Mouse (Mus musculus) ovary, postnatal 14 days (tissue): ENCODE results near the gene C130073F10Rik.
A peak's percentile ranks its signal among the peaks of the same experiment; 100 is the strongest.
"Not testable (repeated sequence)": the region's sequence is repeated elsewhere in the genome, so short reads cannot be mapped to it uniquely, and the experiment has no call there.

Experiments
- DNase-seq: peaks from one replicate; pipeline ENCODE4 v3.0.0; 2022; ENCODE audit warnings: low spot score

Gene C130073F10Rik

DNA sequence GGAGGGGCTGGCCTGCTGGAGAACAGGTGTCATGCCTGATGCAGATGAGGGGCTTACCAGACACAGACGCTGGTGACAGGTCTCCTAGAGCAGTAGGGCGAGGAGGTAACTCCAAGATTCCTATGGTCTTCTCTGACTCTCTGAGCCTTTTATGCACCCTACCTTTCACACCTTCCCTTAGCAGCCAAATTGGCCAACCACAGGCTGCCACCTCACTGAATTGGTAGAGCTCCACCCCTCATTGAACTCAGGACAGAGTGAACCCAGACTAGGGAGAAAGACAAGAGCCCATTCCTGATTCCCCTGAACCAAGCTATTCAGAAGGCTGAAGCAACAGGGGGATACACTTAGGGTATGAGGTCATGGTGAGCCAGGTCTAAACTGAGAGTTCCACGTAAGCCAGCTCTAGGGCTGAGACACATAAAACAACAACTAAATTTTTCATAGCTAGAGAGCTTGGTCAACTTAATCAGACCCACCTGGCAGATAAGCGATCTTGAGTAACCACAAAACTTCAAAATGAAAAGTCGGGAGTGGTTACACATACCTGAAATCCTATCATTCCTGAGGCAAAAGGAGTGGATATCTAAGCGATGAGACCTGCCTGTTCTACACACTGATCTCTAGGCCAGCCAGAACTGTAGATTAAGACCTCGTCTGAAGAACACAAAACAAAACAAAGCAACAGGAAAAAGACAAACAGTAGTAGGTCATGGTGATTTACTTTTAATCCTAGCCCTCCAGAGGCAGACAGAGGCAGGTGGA is at the start of gene C130073F10Rik:
C130073F10Rik (minus strand) TSS at position 134 of the 765 bp plus-strand sequence.
- DNase-seq: no peak

DNA sequence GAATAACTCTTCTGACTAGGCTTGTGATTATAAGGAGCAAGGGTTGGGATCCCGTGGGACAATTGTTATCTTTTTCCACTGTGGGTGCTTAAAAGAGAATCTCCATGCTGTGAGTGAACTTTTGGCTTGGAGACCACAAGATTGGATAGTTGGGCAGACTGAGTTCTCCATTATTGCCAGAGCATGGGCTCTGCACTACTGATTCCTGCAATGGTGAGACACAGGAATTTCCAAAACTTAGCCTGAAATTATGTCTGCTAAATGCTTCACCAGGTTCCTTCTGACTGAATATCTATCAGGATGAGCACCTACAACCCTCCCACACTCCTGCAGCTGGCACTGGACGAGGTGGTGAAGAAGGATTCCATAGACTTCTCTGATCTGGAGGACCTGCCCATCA is 46.5 kb upstream of the C130073F10Rik start, which contains the start of gene Gm12794:
Gm12794 (plus strand) TSS at position 301 of the 400 bp plus-strand sequence.
- DNase-seq: not testable (repeated sequence)

DNA sequence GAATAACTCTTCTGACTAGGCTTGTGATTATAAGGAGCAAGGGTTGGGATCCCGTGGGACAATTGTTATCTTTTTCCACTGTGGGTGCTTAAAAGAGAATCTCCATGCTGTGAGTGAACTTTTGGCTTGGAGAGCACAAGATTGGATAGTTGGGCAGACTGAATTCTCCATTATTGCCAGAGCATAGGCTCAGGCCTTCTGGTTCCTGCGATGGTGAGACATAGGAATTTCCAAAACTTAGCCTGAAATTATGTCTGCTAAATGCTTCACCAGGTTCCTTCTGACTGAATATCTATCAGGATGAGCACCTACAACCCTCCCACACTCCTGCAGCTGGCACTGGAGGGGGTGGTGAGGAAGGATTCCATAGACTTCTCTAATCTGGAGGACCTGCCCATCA is 15.2 kb upstream of the C130073F10Rik start, which contains the start of gene Gm12800:
Gm12800 (plus strand) TSS at position 301 of the 400 bp plus-strand sequence.
- DNase-seq: not testable (repeated sequence)

DNA sequence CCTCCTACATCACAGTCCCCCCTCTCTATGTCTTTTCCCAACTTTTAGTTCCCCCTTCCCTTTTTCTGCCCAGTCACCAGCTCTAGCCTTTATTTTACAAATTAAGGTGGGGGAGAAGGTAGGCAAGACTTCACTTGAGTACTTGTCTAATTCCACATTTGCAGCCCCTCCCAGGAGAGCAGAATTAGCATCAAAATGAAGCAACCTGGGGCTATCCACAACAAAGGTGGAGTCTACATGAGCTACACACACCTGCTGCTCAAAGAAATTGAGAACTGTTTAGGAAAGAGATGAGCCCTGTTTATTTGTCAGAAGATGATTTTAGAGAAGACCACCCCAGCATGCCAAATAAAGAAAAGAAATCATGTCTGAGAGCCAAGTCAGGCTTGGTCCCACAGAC is 4.2 kb downstream of the C130073F10Rik start:
- no peak for DNase-seq

DNA sequence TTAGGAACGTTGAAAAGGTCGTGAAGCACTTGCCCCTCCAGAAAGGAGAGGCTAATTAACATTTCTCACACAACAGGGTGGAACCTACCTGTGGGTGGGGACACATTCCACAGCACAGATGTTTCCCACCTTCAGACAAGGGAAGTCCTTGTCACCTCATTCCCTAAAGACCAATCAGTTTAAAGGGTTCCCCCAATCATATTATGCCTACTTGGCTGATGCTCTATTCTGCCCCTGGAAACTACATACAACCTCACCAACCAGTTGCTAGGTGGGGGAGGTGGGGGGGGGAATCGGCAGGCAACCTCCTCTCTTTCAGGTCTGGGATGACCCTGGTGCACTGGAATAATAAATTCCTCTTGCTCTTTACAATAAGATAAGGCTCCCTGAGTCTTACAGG is 9.9 kb downstream of the C130073F10Rik start:
- no peak for DNase-seq

DNA sequence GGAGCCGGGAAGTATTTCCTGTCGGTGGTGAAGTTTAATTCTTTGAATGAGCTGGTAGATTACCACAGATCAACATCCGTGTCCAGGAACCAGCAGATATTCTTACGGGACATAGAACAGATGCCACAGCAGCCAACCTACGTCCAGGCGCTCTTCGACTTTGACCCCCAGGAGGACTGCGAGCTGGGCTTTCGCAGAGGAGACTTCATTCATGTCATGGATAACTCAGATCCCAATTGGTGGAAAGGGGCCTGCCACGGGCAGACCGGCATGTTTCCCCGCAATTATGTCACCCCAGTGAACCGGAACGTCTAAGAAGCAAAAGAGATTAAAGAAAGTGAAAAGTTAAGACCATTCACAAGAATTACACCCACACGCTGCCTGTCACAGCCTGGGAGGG is 17.9 kb downstream of the C130073F10Rik start:
- not testable (repeated sequence) for DNase-seq

DNA sequence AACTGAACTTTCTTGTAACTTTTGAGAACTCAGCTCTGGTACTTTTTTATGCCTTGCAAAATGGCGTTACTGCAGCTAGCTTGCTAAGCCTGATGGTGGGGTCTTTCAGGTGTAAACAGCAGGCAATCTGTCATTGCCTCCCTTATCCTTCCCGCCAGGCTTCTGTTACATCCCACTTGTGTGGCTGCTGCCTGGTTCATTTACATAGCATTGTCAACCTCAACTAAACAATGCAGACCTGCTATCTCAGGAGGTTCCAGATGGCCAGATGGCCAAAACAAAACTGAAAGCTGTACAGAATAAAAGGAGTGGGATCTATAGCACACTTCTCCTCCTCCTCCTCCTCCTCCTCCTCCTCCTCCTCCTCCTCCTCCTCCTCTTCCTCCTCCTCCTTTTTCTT is 21.6 kb downstream of the C130073F10Rik start:
- DNase-seq: not testable (repeated sequence)

DNA sequence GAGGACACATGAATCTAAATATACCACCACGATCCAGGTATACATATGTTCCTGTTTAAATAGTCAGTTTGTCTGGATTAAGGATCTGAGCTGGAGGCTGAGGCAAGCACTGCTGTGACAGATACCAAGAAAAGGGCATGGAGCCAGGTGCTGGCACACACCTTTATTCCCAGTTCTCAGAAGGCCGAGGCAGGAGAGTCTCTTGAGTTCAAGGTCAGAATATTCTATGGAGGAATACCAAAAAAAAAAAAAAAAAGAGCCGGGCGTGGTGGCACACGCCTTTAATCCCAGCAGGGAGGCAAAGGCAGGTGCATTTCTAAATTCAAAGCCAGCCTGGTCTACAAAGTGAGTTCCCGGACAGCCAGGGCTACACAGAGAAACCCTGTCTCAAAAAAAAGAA is 31.3 kb downstream of the C130073F10Rik start:
- DNase-seq: no peak

DNA sequence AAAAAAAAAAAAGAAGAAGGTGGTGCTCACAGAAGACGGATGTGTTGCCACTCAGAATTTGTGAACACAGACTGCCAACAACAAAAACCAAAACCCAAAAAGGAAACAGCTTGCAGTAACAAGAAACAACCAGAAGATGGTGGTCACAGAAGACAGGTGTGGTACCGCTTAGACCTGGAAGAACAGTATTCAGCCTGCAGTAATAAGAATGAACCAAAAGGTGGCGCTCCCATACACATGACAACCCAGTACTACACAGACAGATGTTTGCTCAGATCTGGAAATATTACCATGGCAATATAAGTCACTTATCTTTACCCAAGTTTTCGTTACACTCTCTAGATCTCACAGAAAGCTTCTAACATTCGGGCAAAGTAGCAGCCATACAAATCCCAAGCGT is 32.7 kb downstream of the C130073F10Rik start:
- peak; percentile 11 for DNase-seq

DNA sequence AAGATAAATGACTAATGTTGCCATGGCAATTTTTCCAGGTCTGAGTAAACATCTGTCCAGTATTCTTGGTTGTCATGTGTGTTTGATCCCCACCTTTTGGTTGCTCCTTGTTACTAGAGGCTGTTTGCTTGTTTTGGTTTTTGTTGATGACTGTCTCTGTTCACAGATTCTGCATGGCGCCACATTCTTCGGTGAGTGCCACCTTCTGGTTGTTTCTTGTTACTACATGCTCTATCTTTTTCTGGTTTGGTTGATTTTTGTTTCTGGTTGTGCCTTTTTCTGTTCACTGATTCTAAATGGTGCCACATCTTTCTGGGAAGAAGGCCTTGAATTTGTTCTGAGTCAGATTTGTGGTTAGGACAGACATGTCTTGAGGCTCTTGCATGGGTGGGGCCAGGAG is 42.7 kb downstream of the C130073F10Rik start:
- no peak for DNase-seq

DNA sequence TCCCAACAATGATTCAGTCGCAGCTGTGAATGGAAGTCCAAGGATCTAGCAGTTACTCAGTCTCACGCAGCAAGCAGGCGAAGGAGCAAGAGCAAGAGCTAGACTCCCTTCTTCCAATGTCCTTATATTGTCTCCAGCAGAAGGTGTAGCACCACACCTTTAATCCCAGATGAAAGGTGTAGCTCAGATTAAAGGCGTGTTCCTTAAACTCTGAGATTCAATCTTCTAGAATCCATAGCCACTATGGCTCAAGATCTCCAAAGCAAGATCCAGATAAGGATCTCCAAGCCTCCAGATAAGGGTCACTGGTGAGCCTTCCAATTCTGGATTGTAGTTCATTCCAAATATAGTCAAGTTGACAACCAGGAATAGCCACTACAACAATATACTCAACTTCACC is 49.7 kb downstream of the C130073F10Rik start, which contains the start of gene B020004J07Rik:
B020004J07Rik (minus strand) TSS at position 101 of the 400 bp plus-strand sequence.
- DNase-seq: not testable (repeated sequence)
